Mouse (Mus musculus) testis, postnatal 10 days (tissue): ENCODE results near the gene Gm14401.
"Not testable (repeated sequence)": the region's sequence is repeated elsewhere in the genome, so short reads cannot be mapped to it uniquely, and the experiment has no call there.

ENCODE experiments used
- DNase-seq: peaks from one replicate; pipeline ENCODE4 v3.0.0; 2021; ENCODE audit warnings: low spot score

Gene Gm14401

GRCm38 (mm10) chr2:177073432-177074423 is at the start of gene Gm14401:
TSS of gene Gm14401 (plus strand) at chr2:177074320.
- peak; percentile 42 for DNase-seq

- not testable (repeated sequence) for DNase-seq
Observed at GRCm38 (mm10) chr2:177072807-177073206, 1.3 kb upstream of the Gm14401 start.

- not testable (repeated sequence) for DNase-seq
Observed at GRCm38 (mm10) chr2:177075015-177075414, 895 bp downstream of the Gm14401 start.

- not testable (repeated sequence) for DNase-seq
Observed at GRCm38 (mm10) chr2:177079866-177080265, 5.7 kb downstream of the Gm14401 start.

GRCm38 (mm10) chr2:177109086-177109485 is 35.0 kb downstream of the Gm14401 start:
- not testable (repeated sequence) for DNase-seq

GRCm38 (mm10) chr2:177129097-177129496 is 55.0 kb downstream of the Gm14401 start:
- not testable (repeated sequence) for DNase-seq
